Mouse (Mus musculus) adrenal gland, postnatal 14 days (tissue): ENCODE measurements around the gene Sco2. TPM values are rescaled to one million over a fixed set of nuclear protein-coding genes. Genes with fewer than 3 reads are reported as not detected.

Experiments used
- DNase-seq: peaks from one replicate; pipeline ENCODE4 v3.0.0; 2021; ENCODE audit warnings: mixed read lengths
- total RNA-seq: library from RNA; stranded (reverse); gene quantifications from 2 replicates; pipeline ENCODE4 v1.2.3, GENCODE M21; 2021

Gene Sco2
- total RNA-seq, 1 experiment from 2014 or later = 43.5 TPM

DNA sequence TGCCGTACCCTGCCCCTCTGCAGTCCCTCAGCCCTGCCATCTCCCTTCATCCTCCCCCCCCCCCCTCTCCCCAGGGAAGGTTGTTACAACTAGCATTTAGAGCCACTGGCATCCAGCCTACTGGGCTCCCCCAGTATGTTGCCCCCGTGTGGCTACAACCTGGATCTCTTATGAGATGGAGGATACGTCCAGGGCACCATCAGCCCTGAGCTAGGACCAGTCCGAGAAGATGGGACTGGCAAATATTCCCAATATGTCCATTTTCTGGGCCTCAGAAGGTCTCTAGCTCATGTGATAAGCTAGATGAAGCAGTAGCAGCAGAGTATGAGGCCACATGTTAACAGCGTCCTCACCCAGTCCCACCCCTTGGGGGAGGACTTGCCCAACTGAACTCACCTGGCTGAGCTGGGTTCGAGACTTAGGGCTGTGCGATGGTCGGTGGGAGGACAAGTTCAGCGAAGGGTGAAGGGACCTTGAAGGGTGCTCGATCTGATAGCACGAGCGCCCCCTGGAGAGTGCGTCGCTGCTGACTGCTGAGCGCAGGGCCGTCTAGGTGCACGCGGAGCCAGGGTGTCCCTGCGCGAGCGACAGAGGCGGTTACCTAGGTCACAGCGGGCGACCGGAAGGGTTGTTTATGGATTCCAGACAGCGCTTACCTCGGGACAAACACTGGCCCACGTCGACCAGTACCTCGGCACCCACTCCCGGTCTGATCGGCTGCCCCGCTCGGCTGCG lies 452 bp downstream of the Sco2 start:
- DNase-seq = peak; percentile 93

DNA sequence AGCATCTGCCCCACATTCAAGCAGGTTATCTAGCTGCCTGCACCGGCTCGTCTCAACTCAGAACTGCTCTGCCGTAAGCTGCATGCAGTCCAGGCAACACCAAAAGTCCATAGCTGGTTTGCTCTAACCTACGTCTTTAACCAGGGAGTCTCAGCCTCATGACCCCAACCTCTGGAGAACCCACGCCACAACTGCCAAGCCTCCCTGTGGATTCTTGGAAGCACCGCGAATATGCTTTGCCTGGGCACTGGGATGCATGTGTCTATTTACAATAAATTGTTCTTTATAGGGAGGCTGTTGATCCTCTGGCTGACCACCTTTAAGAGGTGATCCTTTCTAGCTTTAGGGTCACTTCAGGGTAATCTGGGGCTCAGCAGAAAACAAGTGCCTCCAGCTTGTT lies 1.1 kb downstream of the Sco2 start:
- no peak for DNase-seq

DNA sequence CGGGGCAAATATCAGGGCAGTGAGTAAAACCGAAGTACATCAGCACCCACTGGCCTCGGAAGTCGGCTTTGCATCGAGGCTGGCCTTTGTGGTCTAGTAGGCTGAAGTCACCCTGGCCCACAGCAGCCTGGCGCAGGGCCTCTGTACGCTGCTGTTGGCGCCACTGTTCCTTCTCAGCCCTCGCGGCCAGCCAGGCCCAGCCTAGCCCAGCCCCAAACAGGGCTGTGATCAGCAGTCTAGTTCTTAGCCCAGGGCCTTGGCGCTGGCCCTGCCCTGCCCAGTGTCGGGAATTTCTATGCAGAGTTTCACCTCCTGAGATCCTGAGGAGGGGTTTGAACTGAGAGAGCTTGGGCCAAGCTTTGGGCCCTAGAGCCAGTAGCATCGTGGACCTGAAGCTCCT lies 1.6 kb downstream of the Sco2 start:
- DNase-seq = no peak

DNA sequence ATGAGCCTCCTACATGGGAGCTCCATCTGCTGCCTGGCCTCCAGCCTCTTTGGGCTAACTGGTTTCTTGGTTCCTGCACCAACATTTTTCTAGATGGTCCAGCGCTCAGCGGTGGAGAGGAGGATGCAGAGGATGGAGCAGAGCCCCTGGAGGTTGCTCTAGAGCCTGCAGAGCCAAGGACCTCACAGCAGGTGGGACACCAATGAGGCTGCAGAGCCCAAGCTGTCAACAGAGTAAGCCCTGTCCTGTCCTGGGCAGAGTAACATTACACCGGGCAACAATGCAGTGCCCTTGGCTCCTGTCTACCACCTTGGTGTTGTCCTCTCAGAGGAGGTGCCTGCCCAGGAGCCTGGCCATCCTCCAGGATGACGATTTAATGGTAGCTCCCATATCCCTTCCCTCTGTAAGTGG lies 8.5 kb downstream of the Sco2 start:
- no peak for DNase-seq

DNA sequence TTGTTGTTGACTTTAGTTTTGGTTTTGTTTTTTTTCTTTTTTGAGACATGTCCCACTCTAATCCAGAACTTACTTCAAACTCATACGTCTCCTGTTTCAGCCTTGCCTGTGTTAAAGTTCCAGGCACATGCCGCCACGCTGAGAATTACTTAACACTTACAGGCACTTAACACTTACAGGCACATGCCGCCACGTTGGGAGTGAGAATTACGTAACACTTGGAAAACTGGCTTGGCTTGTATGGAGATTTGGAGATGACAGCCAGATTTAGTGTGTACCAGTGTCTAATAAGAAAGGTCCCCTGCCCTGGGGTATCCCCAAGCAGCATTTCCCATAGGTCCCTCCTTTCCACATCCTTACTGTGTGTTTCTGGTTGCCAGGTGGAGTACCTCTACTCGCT lies 10.6 kb downstream of the Sco2 start:
- no peak for DNase-seq

DNA sequence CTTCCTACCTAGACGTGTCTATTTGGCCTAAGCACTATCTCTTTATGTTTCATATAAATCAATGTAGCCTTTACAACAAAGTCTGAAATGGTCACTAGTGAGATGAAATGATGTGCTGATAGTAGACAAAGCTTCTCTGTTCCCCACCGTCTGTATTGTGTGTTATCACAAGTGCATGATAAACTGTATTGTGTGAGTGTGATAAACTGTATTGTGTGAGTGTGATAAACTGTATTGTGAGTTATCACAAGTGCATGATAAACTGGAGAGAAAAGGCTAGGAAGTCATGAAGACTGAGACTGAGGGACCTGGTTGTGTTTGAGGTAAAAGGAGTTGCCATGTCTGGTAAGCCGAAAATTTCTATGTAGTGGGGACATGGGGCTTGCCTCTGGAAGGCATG lies 14.9 kb downstream of the Sco2 start:
- DNase-seq = no peak

DNA sequence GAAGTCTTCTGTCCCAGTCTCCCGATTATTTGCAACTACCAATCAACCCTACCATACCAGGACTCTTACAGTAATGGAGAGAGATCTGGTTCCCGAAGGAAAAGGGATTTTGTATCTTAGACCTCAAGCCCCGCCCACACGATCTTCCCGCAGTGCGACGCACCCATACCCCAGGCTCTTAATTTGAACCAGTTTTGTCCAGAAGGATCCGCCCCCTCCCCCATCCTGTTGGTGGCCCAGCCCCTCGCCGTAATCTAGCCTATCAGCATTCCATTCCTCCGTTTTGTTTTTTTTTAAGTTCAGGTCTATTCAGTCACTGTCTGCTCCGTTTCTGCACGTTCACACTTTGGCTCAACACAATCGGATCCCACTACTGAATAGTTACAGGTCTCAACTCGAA lies 17.3 kb downstream of the Sco2 start:
- peak; percentile 93 for DNase-seq

DNA sequence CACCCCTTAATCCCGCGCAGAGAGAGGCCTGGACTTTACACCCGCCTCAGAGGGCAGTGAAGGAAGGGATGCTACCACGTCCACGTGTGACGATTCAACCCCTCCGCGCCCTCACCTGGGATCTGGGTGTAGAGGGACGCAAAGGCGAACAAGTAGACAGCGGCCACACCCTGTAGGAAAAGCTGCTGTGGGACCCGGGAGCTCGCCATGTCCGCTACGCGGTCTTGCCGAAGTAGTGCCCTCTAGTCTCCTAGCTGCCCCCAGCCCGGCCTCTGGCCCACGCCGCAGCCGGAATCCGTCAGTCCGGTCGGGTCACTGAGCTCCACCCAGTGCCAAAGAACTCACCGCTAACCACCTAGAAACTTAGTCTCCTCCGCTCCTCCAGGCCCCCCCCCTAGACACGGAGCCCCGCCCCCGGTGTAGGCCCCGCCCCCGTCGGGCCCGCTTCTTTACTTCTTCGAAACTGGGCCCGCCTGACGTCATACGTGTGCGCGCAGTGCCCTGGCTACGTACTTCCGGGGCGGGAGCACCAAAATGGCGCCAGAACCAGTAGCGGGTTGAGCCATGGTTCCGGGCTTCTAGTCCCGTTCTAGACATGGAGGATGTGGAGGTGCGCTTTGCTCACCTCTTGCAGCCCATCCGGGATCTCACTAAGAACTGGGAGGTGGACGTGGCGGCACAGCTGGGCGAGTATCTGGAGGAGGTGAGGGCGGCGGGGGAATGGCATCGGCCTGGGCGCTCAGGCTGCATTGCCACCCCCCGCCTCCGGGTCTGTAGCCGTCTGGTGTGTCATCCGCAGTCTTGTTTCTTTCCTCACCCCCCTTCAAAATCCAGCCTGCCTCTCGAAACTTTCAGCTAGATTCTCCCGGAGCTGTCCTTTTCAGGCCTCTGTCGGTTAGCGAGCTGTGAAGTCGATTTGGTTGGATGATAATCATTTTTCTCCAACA lies 18.1 kb downstream of the Sco2 start, which contains the start of the genes Lmf2 and Ncaph2:
Lmf2 (minus strand) TSS at position 419 of the 947 bp plus-strand sequence.
Ncaph2 (plus strand) TSS at position 479 of the 947 bp plus-strand sequence.
- peak; percentile 98 for DNase-seq

DNA sequence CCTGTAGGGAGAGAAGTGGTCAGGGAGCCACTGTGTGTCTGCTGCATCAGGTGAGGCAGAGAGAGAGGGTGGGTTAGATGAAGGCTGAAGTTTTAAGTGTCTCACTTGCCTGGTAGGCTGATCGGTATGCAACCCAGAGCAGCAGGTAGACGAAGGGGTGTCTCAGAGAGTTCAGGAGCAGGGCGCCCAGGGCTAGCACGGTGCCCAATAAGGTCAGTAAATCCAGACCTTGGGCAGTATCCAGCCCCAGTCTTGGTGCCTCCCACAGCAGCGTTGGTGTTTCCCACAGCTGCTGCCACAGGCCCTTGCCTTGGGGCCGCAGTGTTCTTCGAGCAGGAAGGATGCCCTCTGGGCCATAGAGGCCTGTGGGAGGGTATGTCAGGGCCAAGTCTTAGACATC lies 19.2 kb downstream of the Sco2 start:
- DNase-seq = no peak

DNA sequence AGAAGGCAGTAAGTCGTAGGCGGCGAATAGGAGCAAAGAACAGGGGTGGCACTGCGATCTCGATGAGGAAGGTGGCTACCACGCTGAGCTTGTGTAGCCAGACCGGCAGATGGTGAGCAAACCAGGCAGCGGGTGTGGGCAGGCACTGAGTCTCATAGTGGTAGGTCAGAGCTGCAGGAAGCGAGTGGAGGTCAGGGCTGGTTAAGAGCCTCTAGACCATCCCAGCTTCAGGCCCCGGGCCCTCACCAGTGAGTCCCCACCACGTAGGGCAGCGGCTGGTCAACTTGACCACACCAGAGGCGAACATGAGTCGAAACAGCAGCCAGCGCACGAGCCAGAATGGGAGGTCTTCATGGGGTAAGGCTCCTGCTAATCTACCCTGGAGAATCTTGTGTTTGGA lies 19.8 kb downstream of the Sco2 start:
- no peak for DNase-seq

DNA sequence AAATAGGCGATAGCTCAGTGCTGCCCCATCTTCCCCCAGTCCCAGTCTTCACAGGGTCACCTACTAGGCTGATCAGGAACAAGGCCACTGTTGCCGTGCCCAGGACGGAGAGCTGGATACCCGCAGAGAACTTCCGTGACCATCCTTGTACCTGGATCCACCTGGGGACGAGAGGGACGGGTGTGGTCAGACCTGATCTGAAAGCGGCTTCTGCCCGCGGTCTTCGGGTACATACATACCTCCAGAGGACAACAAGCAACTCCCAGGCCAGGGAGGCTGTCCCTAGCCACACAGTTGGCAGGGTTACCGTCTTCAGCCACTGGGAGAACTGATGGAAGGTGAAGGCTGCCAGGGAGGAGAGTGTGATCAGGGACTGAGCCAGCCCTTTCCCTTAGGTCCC lies 20.9 kb downstream of the Sco2 start:
- no peak for DNase-seq

DNA sequence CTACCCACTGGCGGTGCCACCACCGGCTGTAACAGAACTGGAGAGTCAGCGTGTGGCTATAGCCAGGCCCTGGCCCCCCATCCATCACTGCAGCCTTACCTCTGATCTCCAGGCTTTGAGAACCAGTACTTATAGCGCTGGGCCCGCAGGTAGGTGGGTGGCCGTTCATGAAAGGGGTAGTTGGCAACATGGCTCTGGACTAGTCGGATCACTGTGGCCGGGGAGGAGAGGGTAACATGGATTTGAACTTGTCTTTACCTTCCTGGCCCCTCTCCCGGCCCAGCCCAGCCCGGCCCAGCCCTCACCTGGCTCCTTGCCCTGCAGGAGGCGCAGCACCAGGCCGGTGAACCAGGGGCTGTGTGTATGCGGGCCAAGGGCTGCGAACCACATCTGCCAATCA lies 21.6 kb downstream of the Sco2 start:
- DNase-seq = no peak

DNA sequence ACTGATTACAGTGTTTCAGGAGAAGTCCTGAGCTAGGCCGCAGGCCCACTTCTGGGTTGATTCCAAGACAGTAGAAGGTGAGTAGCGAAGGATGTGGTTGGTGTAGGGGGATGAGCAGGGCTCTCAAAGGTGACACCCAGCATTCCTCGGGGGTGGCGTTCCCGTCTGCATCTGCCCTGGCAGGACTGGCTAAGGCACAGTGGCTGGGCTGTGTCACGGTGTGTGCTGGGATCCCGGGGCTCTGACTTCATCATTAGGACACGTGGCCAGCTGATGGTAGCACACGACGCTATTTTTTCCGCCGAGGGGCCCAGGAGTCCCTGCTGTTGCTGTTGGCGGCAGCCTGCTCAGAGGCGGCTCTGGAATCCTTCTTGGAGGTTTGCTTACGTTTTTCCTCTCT lies 22.3 kb downstream of the Sco2 start:
- no peak for DNase-seq

DNA sequence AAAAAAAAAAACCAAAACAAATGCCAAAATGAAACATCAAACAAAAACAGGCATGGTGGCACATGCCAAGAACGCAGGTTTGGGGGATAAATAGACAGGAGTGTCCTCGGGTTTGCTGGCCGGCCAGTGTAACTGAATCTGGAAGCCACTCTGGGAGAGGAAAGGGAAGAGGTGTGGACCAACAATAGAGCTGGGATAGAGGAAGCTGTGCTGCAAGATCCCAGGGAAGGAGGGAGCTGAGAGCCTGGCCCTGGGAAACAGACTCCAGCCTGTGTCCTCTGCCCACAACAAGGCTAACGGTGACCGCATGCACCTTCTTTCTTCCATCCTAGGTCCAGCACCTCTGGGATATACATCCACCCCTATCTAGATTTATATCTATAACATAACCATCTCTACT lies 23.2 kb downstream of the Sco2 start:
- DNase-seq = no peak

DNA sequence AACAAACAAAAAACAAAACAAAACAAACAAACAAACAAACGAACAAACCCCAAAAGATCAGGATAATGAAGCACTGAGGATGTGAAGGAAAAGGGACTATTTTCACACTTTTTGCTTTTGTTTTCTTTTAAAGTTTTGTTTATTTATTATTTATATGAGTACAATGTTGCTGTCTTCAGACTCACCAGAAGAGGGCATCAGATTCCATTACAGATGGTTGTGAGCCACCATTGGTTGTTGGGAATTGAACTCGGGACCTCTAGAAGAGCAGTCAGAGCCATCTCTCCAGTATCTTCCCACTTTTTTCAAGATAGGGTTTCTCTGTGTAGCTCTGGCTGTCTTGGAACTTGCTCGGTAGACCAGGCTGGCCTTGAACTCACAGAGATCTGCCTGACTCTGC lies 30.3 kb downstream of the Sco2 start:
- no peak for DNase-seq

DNA sequence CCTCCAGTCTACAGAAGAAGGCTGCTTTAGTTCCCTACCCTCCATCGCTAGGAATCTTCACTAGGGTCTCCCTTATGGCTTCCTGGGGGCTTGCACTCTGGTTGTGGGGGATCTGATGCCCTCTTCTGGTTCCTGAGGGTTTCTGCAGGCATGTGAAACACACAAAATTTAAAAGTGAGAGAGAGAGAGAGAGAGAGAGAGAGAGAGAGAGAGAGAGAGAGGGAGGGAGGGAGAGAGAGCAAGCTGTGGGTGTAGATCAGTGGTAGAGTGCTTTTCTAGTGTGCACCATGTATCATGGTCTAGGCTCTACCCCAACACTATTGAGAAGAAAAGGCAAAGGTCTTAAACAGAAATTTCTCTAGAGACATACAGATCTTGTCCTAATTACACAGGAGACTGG lies 32.0 kb downstream of the Sco2 start:
- DNase-seq = no peak

DNA sequence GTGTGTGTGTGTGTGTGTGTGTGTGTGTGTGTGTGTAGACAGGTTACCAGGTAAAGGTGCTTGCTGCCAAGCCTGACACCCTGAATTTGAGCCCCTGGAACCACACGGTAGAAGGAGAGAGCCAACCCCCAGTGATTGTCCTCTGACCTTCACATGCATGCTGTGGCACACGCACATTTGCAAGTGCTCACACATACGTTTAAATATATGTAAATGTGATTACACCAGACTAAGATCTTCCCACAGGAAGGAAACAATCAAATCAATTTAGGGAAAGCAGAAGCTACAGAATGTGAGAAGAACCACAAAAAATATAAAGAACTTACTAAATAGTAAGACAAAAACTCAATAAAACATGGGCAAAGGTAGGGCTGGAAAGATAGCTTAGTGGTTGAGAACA lies 33.5 kb downstream of the Sco2 start:
- DNase-seq = no peak

DNA sequence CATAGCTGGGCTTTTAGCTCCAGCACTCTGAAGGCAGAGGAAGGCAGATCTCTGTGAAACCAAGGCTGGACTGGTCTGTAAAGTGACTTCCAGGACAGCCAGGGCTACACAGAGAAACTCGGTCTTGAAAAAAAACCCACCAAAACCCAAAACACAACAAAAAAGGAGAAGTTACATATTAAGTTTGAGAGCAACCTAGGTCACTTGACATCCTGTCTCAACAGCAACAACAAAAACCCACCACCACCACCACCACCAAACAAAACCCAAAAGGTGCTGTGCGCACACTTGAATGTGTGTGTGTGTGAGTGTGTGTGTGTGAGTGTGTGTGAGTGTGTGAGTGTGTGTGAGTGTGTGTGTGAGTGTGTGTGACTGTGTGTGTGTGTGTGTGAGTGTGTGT lies 34.0 kb downstream of the Sco2 start:
- no peak for DNase-seq

DNA sequence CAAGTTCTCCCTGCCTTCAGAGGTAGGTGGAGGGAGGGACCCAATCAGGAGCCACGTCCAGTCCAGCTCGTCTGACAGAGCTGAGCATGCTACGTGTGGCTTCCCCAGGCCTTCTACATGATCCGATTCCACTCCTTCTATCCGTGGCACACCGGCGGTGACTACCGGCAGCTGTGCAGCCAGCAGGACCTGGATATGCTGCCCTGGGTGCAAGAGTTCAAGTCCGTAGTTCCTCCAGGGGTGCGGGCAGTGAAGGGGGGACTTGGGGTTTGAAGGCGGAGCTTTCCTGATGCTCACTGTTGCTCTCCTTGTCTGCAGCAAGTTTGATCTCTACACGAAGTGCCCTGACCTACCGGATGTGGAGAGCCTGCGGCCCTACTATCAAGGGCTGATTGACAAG lies 37.2 kb downstream of the Sco2 start:
- DNase-seq = no peak

DNA sequence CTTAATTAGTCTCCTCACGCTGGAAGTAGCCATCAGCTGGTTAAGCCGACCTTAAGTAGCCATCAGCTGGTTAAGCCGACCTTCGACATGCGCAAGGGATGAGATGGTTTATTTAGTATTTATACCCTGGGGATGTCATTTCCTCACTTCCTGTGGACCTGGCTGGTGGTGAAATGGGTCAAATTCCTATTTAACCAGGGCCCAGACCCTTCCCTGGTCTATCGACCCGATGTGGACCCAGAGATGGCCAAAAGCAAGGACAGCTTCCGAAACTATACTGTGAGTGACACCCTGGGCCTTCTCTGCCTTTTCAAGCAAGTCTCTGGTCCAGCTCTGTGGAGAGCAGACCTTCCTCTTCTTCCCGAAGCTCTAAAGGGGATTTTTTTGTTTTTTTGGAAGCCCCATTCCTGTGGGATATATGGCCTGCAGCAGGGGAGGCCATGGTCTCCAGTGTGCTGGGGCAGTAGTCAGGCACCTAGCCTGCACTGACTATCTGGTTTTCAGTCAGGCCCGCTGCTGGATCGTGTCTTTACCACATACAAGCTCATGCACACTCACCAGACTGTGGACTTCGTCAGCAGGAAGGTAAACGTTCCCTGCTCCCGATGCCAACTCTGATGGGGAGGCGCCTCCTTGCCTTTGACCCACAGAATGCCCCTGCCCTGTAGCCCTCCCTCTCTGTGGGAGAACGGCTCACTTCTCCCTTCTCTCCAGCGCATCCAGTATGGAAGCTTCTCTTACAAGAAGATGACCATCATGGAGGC lies 38.7 kb downstream of the Sco2 start:
- DNase-seq = no peak

DNA sequence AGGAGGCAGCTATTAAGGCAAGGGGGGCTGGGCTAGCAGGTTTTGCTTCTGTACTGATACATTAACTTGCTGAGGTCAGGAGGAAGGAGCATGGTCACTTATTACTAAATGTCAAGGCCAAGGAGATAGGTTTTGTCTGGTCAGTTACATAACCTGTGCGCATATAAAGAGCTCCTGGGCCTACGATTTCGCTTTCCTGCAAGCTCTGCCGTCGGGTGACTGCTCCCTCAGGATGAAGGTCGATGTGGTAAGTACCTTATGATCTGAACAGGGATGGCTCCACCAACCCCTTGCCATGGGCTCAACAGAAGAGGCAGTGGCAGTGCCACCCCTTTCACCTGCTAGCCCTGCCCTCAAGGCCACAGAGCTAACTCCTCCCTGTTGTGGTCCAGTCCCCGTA lies 39.4 kb downstream of the Sco2 start, which contains the start of gene Miox:
Miox (plus strand) TSS at position 128 of the 400 bp plus-strand sequence.
- no peak for DNase-seq

DNA sequence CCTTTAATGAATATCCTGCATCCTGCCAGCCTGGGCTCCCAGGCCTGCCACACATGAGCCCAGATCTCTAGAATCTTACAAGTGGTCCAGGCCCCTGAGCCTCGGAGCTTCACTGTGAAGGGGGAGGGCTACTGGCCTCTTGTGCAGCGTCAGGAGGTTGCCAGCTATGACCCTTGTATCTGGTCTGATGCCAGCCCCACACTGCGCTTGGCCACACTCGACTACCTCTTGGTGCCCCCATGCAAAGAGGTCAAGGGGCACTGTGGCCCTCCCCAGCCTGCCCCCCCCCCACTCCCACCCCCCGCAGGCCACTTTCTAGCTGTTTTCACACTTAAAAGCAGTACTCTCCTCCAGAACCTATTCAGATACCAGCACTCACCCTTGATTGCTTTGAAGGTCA lies 47.2 kb downstream of the Sco2 start:
- DNase-seq = no peak

DNA sequence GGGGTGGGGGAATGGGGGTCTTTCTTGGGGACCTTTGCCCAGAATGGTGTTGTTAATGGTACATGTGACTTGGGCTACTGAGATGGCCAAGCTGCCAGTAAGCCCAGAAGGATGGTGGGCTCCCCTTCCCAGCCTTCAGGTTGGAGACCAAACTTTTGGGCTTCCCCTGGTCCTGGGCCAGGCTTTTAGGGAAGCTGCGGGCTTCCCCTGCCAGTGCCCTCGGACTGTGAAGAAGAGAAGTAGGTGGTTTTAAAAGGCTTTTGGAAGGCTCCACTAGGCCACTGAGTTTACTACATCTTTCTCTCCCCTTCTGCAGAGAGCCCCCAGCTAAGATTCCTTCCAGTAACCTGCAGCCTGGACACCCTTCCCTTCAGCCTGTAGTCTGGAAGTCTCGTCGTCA lies 50.0 kb downstream of the Sco2 start:
- no peak for DNase-seq
